Mouse (Mus musculus) MEL (cell line): ENCODE measurements at regions not wholly inside any gene's neighbourhood (a gene's known extent, or its start where the extent isn't known, plus 50 kb on each side); places are given as distances from the start of the nearest gene placed in this dataset.

Experiments used
- CHD2 ChIP-seq: IDR thresholded peaks from 2 replicates; pipeline ENCODE4 v1.6.1; 2011; ENCODE audit warnings: low read length, improper control_type of control experiment
- E2F4 ChIP-seq: IDR thresholded peaks from 2 replicates; pipeline ENCODE4 v1.6.1; 2011; ENCODE audit warnings: low read depth, low read length, improper control_type of control experiment, borderline replicate concordance
- TAL1 ChIP-seq: IDR thresholded peaks from 2 replicates; pipeline ENCODE4 v1.6.1; 2012; ENCODE audit warnings: mild to moderate bottlenecking, inconsistent platforms, low read length, moderate library complexity, mixed read lengths
- TCF12 ChIP-seq: IDR thresholded peaks from 2 replicates; pipeline ENCODE4 v1.6.1; 2014; ENCODE audit warnings: low read depth, mild to moderate bottlenecking, inconsistent platforms, low read length, improper control_type of control experiment, moderate library complexity
- ZC3H11A ChIP-seq: IDR thresholded peaks from 2 replicates; pipeline ENCODE4 v1.6.1; 2012; ENCODE audit warnings: low read depth, mild to moderate bottlenecking, inconsistent platforms, low read length, improper control_type of control experiment

DNA sequence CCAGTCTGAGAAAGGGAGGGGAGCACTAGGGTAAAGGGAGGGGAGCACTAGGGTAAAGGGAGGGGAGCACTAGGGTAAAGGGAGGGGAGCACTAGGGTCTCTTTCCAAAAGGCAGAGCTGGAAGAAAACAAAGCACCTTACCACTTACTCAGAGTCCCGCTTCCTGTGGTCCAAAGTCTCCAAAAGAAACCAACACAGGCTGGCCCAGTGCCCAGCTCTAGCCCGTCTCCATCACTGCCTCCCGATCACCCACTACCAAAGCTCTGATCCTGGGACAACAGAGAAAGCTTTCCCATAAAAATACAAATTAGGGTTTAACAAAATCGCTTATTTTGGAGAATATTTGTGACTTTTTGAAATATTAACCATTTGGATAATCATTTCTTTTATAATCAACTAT, 188.4 kb upstream of the Ppp2r2d start:
- TF ChIP-seq CHD2, result no peak
- no peak for TF ChIP-seq E2F4
- TF ChIP-seq TCF12, result no peak
- TF ChIP-seq TAL1, result no peak
- no peak for TF ChIP-seq ZC3H11A
